Mouse (Mus musculus): Measurements from ENCODE around the gene Crtc1. TPM values are rescaled to one million over a fixed set of nuclear protein-coding genes. Genes with fewer than 3 reads are reported as not detected.

Gene Crtc1
- total RNA-seq, 2 experiments from 2014 or later: 120 to 139 TPM

DNA sequence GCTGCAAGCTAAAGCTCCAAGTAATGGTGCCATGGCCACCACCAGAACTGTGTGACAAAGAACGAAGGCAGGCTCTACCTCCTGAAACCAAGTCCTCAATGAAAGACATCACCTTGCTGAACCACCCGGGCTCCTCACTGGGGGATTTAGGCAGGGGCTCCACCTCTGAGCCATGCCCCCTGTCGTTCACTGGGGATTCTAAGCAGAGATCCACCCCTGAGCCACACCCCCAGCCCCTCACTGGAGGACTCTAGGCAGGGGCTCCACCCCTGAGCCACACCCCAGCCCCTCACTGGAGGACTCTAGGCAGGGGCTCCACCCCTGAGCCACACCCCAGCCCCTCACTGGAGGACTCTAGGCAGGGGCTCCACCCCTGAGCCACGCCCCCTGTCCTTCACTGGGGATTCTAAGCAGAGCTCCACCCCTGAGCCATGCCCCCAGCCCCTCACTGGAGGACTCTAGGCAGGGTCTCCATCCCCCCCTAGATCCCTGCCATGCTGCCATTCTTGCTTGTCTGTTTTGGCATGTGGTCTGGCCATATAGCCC is 6.3 kb downstream of the Crtc1 start:
- intact Hi-C loops (cut with DNase I): no loop called here

DNA sequence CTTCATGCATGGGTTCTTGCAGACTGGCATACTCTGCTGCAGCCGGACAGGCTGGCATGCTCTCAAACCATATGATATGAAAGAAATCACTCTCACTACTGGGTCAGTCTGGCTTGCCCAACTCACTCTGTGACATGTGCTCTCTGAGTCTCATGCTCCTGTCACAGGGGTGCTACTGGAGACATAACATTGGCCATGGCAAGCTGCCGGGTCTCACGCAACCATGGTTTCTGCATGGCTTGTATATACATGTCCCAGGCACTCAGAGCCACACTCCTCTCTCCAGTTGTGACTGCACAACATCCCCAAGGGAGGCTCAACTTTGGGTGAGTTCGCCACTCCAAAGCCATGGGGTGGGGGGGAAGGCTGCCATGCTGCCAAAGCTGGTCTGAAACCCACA is 8.2 kb downstream of the Crtc1 start:
- DNase-seq (ENCODE audit: low spot score in 2 of 2): no peak
- intact Hi-C loops (cut with DNase I): no loop called here

More for the DNA sequence above, 6.3 kb downstream of the Crtc1 start:
- no peak for DNase-seq (ENCODE audit: low spot score in 2 of 2)

DNA sequence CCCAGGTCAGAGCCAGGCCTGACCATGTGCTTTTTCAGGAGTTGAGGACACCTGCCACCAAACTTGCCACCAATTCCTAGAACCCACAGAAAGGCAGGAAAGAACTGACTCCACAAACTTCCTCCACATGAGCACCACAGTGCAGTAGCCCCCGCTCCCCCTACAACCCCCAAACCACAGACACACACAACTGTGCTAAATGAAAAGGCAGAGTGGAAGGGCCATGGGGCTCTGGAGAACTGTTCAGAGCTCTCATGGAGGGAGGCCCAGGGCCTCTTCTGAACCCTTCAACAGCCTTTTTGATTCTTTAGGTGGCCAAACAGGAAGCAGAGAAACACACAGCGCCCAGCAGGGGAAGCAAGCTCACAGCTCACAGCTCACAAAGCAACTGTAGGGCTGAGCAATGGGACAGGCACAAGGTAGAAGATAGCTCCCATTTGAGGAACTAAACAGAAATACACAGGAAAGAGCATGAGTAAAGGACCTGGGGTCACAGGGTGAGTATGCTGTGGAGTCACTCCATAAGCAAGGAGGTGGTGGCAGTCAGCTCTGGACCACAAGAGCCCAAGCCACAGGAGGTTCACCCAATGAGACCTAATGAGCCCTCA is 13.0 kb downstream of the Crtc1 start:
- intact Hi-C loops (cut with DNase I): no loop called here
- DNase-seq (ENCODE audit: low spot score in 2 of 2): no peak

DNA sequence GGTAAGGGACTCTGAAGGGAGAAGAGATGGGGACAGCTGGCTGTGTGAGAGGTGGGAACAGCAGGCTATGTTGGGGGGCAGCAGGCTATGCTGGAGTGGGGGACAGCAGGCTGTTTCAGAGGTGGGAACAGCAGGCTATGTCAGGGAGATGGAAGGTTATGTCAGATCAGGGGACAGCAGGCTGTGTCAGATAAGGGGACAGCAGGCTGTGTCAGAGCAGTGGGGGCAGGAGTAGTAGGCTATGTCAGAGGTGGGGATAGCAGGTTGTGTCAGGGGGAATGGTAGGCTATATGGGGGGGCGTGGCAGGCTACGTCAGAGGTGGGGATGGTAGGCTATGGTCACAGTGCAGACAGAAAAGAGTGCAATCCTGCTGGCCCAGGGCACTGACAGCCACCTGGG is 16.7 kb downstream of the Crtc1 start:
- intact Hi-C loops (cut with DNase I): no loop called here
- no peak for DNase-seq (ENCODE audit: low spot score in 2 of 2)

DNA sequence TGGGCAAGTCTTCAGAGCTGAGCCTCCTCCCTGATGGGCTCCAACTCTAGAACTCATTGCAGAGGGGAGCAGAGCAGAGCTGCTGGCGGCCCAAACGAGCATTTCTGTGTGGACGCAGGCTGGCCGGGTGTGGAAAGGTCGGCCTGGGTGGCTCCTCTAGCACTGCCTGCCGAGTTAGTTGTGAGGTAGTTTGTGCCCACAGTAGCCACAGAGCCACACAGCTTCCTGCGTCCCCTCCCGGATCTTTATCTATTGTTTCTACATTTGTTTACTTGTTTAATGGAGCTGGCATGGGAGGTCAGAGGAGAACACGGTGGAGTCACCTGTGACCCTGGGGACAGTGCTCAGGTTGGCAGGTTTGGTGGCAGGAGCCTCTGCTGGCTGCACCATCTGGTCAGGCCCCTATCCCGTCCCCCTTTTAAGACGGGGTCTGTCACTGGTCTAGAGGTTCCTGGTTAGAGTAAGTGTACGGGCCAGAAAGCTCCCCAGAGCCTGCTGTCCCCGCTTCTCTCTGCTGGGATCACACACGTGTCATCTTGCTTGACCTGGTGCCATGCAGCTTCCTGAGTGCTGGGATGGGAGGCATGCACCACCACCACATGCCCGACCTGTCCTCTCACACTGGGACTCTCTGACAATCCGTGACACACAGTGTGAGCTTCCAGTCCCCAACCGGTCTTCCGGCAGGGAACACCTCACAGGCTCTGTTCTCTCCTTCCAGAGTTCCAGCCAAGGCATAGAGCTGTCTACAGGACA is 17.9 kb downstream of the Crtc1 start:
- no peak for DNase-seq (ENCODE audit: low spot score in 2 of 2)
- intact Hi-C loops (cut with DNase I): no loop called here

DNA sequence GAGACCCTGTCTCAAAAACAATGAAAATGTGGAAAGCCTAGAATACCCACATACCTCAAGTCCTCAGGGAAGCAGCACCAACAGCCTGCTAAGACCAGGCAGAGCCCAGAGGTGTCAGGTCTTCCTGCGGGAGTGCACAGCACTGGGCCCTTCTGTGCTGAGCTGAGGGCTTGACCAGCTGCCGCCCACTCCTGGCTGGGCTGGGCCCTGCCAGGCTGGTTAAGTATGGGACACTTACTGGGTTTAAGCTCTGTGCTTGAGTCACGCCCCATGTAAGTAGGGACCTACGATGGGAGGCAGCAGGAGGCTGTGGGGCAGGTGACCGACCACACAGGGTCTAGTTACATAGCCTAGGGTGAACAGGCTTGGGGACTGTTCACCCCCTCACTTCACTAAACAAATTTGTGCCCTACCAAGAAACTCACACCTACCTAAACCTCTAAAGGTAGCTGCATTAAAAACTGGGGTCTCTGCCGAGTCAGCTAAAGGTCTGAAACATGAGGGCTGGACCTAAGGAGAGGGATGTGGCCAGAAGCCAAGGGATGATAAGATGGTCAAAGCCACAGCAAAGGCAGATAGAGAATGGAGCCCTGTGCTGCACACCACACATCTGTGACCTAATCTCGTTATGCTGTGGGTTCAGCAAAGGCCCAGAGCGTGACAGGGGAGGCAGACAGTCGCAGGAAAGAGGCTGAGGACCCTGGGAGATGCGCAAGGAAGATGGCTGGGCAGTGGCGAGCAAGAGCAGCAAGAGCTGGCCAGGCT is 19.3 kb downstream of the Crtc1 start:
- intact Hi-C loops (cut with DNase I): loop anchor here (5.0 kb wide), 3 partner anchors 32 to 68 kb away; partner anchors contain the start of genes Tmem59l and Upf1
- DNase-seq (ENCODE audit: low spot score in 2 of 2): no peak

DNA sequence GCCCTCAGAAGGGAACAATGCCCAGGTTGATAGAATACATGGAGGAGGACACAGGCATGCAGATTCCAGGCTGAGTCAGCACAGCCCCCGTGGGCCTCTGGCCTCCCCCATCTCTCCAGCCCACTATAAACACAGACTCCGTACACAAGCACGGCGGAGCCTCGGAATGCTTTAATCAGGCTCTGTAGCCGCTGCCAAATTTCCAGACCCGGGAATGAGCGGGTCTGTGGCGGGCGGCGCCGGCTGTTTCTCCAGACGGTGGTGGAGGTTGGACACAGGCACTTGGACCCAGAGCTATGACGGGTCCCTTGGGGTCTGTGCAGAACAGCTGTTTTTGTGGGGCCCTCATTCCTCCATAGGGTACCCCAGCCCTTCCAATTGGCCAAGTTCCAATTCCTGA is 20.4 kb downstream of the Crtc1 start:
- peak; percentile 44 to 86 for DNase-seq (ENCODE audit: low spot score in 2 of 2)
- intact Hi-C loops (cut with DNase I): loop anchor here (1.0 to 5.0 kb wide), 5 partner anchors 20 to 68 kb away; partner anchors contain the start of genes Crtc1, Tmem59l and Upf1

DNA sequence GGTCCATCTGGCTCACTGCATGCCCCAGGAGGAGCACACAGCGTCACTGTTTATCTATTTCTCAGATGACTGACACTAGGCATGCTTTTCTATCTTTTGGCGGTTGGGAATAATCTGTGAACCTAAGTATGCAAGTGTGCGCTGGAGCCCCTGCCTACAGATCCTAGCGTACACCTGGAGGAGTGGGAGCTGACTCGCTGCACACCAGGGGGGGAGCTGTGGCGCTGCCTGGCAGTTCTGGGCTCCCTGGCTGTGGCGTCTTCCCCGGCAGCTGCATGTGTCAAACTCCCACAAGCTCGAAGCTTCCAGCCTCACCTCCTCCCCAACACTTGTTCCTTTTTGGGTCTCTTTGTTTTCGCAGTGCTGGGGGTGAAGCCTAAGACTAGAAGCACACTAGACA is 21.5 kb downstream of the Crtc1 start:
- intact Hi-C loops (cut with DNase I): loop anchor here (1.0 to 5.0 kb wide), 6 partner anchors 21 to 85 kb away; partner anchors contain the start of genes Crtc1, Tmem59l and Upf1
- DNase-seq (ENCODE audit: low spot score in 2 of 2): peak; percentile 80 to 96

DNA sequence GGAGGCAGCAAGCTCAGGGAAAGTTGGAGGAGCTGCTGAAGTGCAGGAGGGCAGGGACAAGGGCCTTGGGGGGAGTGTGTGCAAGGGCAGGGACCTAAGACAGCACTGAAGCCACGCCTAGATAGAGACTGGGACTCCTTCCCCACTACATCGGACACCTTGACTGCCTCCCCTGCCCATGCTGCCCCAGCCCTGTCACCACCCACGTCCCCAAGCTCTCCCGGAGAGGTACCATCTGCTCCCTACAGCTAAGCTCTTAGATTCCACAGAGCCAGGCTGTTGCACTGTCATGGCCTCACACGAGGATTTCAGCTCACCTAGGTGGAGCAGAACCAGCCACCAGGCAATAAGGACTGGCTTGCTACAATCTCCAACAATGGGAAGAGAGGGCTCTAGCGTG is 22.4 kb downstream of the Crtc1 start:
- intact Hi-C loops (cut with DNase I): loop anchor here (2.0 to 5.0 kb wide), 4 partner anchors 35 to 86 kb away; partner anchors contain the start of genes Tmem59l and Upf1
- peak; percentile 47 to 86 for DNase-seq (ENCODE audit: low spot score in 2 of 2)

DNA sequence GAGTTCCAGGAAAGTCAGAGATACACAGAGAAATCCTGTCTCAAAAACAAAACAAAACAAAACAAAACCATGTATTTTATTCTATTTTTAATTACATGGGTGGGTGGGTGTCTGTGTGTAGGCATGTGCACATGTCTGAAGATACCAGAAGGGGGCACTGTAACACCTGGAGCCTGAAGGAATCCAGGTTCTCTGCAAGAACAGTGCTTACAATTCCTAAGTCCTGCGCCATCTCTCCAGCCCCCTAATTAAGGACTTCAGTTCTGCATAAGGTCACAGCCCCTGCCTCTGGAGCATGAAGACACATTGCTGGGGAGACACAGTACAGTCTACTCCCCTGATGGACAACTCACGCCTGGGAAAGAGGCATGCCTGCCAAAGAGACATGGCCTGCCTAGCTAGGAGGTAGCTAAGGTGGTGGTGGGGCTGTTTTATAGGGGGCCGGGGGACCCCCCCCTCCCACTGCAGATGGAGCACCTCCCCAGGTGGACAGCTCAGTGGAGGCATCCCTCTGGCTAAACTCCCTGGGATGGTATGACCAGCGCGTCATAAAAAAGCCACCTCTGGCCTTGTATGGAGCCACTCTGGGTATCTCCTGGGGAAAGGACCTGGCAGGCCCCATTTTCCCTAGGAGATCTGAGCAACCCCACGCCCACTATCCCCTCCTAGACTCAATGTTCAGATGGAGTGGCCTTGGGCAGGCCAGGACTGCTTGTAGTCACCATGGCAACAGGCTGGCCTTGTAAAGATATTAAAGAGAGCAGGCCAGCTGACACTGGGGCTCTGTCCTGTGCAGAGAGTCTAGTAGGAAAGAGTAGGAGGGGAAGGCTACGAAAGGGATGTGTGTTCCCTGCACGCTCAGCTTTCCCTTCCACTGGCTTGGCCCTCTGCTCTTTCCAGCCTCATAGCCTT is 23.6 kb downstream of the Crtc1 start:
- peak; percentile 47 to 69 for DNase-seq (ENCODE audit: low spot score in 2 of 2)
- intact Hi-C loops (cut with DNase I): loop anchor here (2.0 to 5.0 kb wide), 4 partner anchors 37 to 87 kb away; partner anchors contain the start of genes Tmem59l and Upf1

DNA sequence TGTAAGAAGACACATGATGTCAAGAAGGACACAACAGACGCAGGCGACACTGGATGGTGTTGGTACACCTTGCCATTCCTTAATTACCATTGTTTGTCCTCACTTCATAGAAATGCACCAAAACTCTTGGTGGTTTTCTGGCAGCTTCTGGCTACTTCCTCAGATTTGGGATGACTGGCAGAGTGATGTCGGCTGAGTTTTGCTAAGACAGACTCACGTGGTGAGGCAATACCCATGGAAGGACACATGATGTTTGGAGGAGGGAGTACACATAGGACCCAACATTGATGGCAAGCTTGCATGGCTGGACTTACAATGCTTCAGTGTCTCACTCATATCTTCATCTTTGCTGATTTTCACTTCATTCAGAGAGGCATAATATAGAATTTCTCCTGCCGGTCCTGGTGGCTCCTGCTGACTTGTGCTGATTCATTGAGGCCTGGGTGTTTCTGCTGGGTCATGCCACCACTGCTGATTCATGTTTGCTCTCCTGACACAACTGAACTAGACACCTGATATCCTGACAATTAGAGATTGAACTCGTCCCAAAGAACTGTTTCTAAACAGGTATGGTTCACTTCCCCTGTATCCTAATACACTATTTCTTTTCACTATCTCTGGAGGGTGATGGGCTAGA is 25.0 kb downstream of the Crtc1 start:
- intact Hi-C loops (cut with DNase I): no loop called here
- DNase-seq (ENCODE audit: low spot score in 2 of 2): no peak

DNA sequence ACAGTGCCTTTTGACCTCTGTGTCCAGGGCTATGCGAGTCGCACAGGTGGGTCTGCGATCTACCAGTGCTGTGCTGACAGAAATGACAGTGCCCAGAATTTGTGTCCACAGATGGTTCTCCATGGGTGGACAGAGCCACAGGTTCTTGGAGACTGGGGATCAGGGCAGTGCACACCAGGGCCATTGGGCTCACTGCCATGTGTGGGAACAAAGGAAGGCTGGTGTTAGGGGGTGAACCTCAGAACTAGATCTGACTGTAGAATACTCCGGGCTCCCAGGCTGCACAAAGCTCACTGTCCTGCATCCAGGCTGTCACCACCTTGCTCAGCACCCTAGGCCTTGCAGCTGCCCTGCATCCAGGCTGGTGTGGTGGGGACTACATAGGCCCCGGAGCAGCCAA is 29.1 kb downstream of the Crtc1 start:
- DNase-seq (ENCODE audit: low spot score in 2 of 2): no peak
- intact Hi-C loops (cut with DNase I): no loop called here

DNA sequence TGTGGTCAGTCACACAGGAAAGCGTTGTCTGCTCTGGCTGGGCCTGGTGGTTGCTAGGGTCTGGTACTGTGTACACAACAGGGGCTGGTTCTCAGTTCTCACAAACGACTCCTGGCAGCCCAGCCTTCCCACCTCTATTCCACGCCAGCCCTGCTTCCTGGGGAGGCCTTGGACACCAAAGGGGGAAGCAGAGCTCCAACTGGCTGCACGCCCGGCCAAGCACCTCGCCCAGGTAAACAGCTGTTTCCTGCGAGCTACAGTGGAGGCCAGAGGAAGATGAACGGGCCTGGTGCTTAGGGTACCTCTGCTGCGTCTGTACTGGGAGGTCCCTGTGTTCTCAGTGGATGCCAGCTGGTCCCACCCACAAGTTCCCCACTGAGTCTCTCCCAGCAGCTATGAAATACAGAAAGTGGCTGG is 29.9 kb downstream of the Crtc1 start:
- intact Hi-C loops (cut with DNase I): no loop called here
- DNase-seq (ENCODE audit: low spot score in 2 of 2): peak; percentile 36 to 74

DNA sequence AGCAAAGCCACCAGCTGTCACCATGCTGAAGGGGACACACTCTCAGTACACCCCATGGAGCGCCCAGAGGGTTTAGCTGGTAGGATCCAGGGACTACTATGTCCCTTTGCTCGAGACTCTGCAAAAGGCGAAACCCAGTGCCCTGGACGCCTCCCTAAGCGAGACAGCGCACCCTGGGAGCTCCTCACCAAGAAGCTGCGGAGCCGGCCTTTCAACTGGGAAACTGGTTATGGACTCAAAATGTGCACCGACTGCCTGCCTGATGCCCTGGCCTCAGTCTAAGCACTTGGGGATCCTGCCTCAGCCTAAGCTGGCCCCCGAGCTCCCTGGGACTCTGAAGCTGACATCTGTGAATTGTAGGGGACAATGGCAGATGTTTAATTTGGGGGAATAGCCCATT is 30.4 kb downstream of the Crtc1 start:
- intact Hi-C loops (cut with DNase I): no loop called here
- no peak for DNase-seq (ENCODE audit: low spot score in 2 of 2)

DNA sequence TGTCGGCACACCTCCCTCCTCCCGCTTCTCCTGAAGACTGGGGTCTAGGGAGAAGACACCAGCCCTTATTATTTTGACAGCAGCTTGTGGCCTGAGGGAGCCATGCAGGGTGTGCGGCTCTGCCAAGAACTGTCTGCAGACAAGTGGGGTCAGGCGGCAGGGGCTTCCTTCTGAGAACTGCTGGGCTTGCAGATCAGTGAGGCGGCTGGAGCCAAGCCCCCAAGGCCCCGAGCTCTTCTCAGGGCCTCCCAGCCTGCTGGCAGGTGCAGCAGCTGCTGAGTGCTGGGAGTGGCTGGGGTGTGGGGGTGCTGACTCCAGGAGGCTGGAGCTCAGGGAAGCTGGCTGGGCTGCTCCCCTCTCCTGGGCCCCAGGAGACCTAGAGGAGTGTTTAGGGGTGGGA is 31.1 kb downstream of the Crtc1 start:
- DNase-seq (ENCODE audit: low spot score in 2 of 2): no peak
- intact Hi-C loops (cut with DNase I): no loop called here

DNA sequence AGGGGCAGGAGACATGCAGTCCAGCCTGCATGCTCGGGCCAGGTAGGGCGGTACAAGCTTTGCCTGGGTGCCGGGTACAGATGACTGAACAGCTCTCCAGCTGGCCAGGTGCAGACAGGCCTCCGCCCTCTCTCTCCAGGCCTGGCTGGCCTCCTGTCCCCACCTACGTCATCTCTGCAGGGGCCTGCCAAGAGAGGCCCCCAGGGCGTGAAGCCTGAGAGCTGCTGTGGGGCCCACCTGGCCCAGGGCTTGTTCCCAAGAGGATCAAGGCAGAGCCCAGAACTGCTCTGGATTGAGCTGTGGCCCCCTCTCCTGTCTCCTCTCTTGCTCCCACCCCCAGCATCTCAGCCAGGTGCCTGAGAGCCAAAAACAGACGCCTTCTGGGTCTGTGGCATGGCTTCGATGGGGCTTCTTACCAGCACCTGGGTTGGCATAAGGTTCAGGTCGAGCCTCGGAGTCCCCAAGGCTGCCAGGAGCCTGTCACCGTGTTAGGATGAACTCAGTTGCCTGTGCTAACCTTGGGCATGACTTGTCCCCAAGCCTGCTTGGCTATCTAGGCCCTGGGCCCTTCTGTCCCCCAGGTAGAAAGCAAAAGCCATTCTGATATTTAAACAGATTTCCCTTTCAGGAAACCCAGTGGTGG is 32.8 kb downstream of the Crtc1 start:
- no peak for DNase-seq (ENCODE audit: low spot score in 2 of 2)
- intact Hi-C loops (cut with DNase I): no loop called here

DNA sequence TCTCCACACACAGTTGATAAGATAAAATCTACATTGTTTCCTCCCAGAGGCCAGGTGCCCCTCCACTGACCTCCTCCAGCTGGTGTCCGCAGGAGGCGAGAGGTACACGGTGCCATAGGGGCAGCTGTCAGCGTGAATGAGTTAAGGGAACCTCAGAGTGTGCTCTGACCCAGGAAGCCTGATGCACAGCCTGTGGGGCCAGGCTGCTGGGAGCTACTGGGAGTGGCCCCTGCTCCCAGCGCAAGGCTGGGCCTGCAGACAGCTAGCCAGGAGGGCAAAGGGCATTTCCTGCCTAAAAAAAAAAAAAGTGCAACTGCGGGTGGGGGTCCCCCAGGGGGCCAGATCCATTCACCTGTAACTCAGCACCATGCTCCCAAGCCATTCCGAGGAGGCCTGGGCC is 34.2 kb downstream of the Crtc1 start:
- no peak for DNase-seq (ENCODE audit: low spot score in 2 of 2)
- intact Hi-C loops (cut with DNase I): no loop called here

DNA sequence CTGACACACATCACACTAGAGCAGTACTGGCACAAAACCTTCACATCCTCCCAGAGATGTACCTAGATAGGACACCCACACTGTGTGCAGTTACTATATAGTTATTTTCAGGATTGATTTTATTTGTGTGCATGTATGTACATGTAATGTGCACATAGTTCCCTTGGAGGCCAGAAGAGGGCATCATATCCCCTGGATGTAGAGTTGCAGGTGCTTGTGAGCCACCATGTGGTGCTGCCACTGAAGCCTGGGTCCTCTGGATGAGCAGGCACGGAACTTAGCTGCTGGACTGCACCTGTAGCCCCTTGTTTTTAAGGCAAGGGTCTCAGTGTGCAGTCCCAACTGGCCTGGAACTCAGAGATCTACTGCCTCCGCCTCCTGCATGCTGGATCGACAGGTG is 35.2 kb downstream of the Crtc1 start:
- intact Hi-C loops (cut with DNase I): no loop called here
- no peak for DNase-seq (ENCODE audit: low spot score in 2 of 2)

All from left cerebral cortex, postnatal 25 days (tissue).